Comparison of ENCODE assay signal across 19 mouse cellular contexts in the genomic region with DNA sequence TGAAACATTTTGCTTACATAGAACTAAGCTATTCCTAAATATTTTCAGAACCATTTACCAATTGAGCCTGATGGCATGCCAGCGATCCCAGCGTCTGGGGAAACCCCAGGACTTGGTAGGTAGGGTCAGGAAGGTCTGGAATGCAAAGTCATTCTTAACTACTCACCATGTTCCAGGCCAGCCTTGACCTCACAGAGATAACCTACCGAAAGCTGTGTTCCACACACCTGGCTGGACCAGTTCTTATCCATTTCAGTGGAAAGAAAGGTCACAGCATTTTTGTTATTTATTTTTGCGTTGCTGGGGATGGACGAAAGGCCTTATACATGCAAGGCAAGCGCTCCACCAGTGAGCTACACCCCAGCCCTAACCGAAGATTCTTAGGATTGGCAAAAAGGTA.
"Had no signal": no experiment of that assay in that cellular context is flagged by ENCODE, and none has a peak within 500 bp of the region (broad histone marks: within the 10 kb centered on the region; RNA-seq: fewer than 3 reads in every experiment).

No protein-coding gene starts in this region.

- DNase-seq: lung, adult 18-20 months; lung, embryonic 14.5 days; lung, postnatal 10 days; lung, postnatal 4 days; retina, postnatal 1 day; right cerebral cortex, adult 18-20 months; right cerebral cortex, postnatal 25 days; right cerebral cortex, postnatal 4 days; spleen, adult 18-20 months; thymus, adult 2 months; thymus, postnatal 25 days; thymus, postnatal 4 days had no signal

- H3K4me1 ChIP-seq: midbrain, embryonic 10.5 days; midbrain, embryonic 13.5 days; midbrain, embryonic 15.5 days; neural tube, embryonic 13.5 days had no signal

- ATAC-seq: midbrain, embryonic 13.5 days; midbrain, embryonic 15.5 days had no signal

- H3K4me3 ChIP-seq: liver, embryonic 15.5 days; midbrain, embryonic 10.5 days; midbrain, embryonic 13.5 days; midbrain, embryonic 15.5 days; myocyte; neural tube, embryonic 13.5 days; neural tube, embryonic 15.5 days had no signal

- H3K9ac ChIP-seq: liver, embryonic 15.5 days; lung, embryonic 14.5 days; midbrain, embryonic 13.5 days; midbrain, embryonic 15.5 days; neural tube, embryonic 13.5 days; neural tube, embryonic 15.5 days had no signal

- H3K27me3 ChIP-seq: liver, embryonic 15.5 days; midbrain, embryonic 13.5 days; midbrain, embryonic 15.5 days; neural tube, embryonic 13.5 days; neural tube, embryonic 15.5 days had no signal

- H3K36me3 ChIP-seq: liver, embryonic 15.5 days; midbrain, embryonic 10.5 days; midbrain, embryonic 15.5 days had no signal

- H3K27ac ChIP-seq: midbrain, embryonic 10.5 days; midbrain, embryonic 13.5 days; midbrain, embryonic 15.5 days; neural tube, embryonic 13.5 days; neural tube, embryonic 15.5 days had no signal

- H3K9me3 ChIP-seq: liver, embryonic 15.5 days; midbrain, embryonic 10.5 days; midbrain, embryonic 13.5 days; midbrain, embryonic 15.5 days; neural tube, embryonic 13.5 days; neural tube, embryonic 15.5 days had no signal

- H3K4me2 ChIP-seq: liver, embryonic 15.5 days; lung, embryonic 14.5 days; midbrain, embryonic 13.5 days; midbrain, embryonic 15.5 days; neural tube, embryonic 13.5 days; neural tube, embryonic 15.5 days had no signal
